Mouse (Mus musculus) erythroblast, embryonic 14.5 days (primary cell): ENCODE measurements at regions not wholly inside any gene's neighbourhood (a gene's known extent, or its start where the extent isn't known, plus 50 kb on each side); places are given as distances from the start of the nearest gene placed in this dataset.
"Not testable (repeated sequence)": the region's sequence is repeated elsewhere in the genome, so short reads cannot be mapped to it uniquely, and the experiment has no call there.

Experiments
- H3K27me3 ChIP-seq: 2 replicates; pipeline ENCODE4 v1.6.1; 2012; ENCODE audit warnings: inconsistent platforms; ENCODE audit not compliant: control insufficient read depth
- H3K36me3 ChIP-seq: 2 replicates; pipeline ENCODE4 v1.6.1; 2012; ENCODE audit warnings: mild to moderate bottlenecking, inconsistent platforms; ENCODE audit not compliant: control insufficient read depth
- H3K4me1 ChIP-seq: 2 replicates; pipeline ENCODE4 v1.6.1; 2012; ENCODE audit warnings: inconsistent platforms; ENCODE audit not compliant: control insufficient read depth
- H3K4me3 ChIP-seq: replicated peaks from 2 replicates; pipeline ENCODE3; 2012; ENCODE audit warnings: moderate library complexity, mild to moderate bottlenecking, inconsistent platforms
- H3K9me3 ChIP-seq: 2 replicates; pipeline ENCODE4 v1.6.1; 2012; ENCODE audit warnings: low read length, inconsistent platforms, mixed read lengths; ENCODE audit not compliant: control insufficient read depth
- GATA1 ChIP-seq: IDR thresholded peaks from 2 replicates; pipeline ENCODE4 v1.6.1; 2012; ENCODE audit warnings: low read length, inconsistent platforms, mixed read lengths
- TAL1 ChIP-seq: IDR thresholded peaks from 3 replicates; pipeline ENCODE4 v1.6.1; 2012; ENCODE audit warnings: low read length, inconsistent platforms, mixed read lengths

GRCm38 (mm10) chr10:117567379-117568137, 61.7 kb upstream of the Cpm start:
- TF ChIP-seq TAL1 (no peak), GATA1 (no peak)

GRCm38 (mm10) chr10:117566648-117567378, 62.5 kb upstream of the Cpm start:
- H3K4me1 ChIP-seq = no peaks in the 10 kb centered on the region
- H3K27me3 ChIP-seq = peaks cover 11% of the 10 kb centered on the region
- no peaks in the 10 kb centered on the region for H3K36me3 ChIP-seq
- peaks cover 10% of the 10 kb centered on the region for H3K9me3 ChIP-seq
- no peak overlapping the region for H3K4me3 ChIP-seq
- TF ChIP-seq GATA1 (no peak), TAL1 (no peak)

More at GRCm38 (mm10) chr10:117567379-117568137, 61.7 kb upstream of the Cpm start:
- no peaks in the 10 kb centered on the region for H3K4me1 ChIP-seq
- peaks cover 10% of the 10 kb centered on the region for H3K9me3 ChIP-seq
- peaks cover 18% of the 10 kb centered on the region for H3K27me3 ChIP-seq
- H3K36me3 ChIP-seq = no peaks in the 10 kb centered on the region
- no peak overlapping the region for H3K4me3 ChIP-seq

GRCm38 (mm10) chr10:117566204-117566603, 63.1 kb upstream of the Cpm start:
- H3K27me3 ChIP-seq = peaks cover 6% of the 10 kb centered on the region
- H3K9me3 ChIP-seq = peaks cover 10% of the 10 kb centered on the region
- no peaks in the 10 kb centered on the region for H3K4me1 ChIP-seq
- H3K36me3 ChIP-seq = no peaks in the 10 kb centered on the region
- no peak overlapping the region for H3K4me3 ChIP-seq
- TF ChIP-seq GATA1 (no peak), TAL1 (no peak)

- Histone ChIP-seq H3K27me3 (peaks cover 2% of the 10 kb centered on the region; the same call in 1 of the 2 replicates), H3K9me3 (peaks cover 10% of the 10 kb centered on the region), H3K4me3 (no peak overlapping the region), H3K36me3 (no peaks in the 10 kb centered on the region), H3K4me1 (no peaks in the 10 kb centered on the region)
- no peak for TF ChIP-seq GATA1
- TF ChIP-seq TAL1 = no peak
These were observed 63.7 kb upstream of the Cpm start for GRCm38 (mm10) chr10:117565529-117566086.

GRCm38 (mm10) chr10:117565110-117565509, 64.2 kb upstream of the Cpm start:
- Histone ChIP-seq H3K4me3 (no peak overlapping the region), H3K9me3 (peaks cover 10% of the 10 kb centered on the region), H3K27me3 (no peaks in the 10 kb centered on the region; the same call in 1 of the 2 replicates), H3K4me1 (no peaks in the 10 kb centered on the region), H3K36me3 (no peaks in the 10 kb centered on the region)
- TF ChIP-seq TAL1 = no peak
- no peak for TF ChIP-seq GATA1

- H3K4me3 ChIP-seq = no peak overlapping the region
- H3K9me3 ChIP-seq = peaks cover 10% of the 10 kb centered on the region
- no peaks in the 10 kb centered on the region; the same call in 1 of the 2 replicates for H3K27me3 ChIP-seq
- TF ChIP-seq GATA1 = no peak
- no peak for TF ChIP-seq TAL1
- no peaks in the 10 kb centered on the region for H3K36me3 ChIP-seq
- H3K4me1 ChIP-seq = no peaks in the 10 kb centered on the region
These were observed 64.9 kb upstream of the Cpm start for GRCm38 (mm10) chr10:117564118-117565040.

- Histone ChIP-seq H3K36me3 (no peaks in the 10 kb centered on the region), H3K4me1 (no peaks in the 10 kb centered on the region), H3K4me3 (no peak overlapping the region), H3K9me3 (peaks cover 10% of the 10 kb centered on the region), H3K27me3 (no peaks in the 10 kb centered on the region)
- TF ChIP-seq GATA1 (no peak), TAL1 (no peak)
These were observed 65.7 kb upstream of the Cpm start for GRCm38 (mm10) chr10:117563429-117564117.

- not testable (repeated sequence) for H3K9me3 ChIP-seq, H3K4me1 ChIP-seq, H3K4me3 ChIP-seq, H3K36me3 ChIP-seq, H3K27me3 ChIP-seq
These were observed 66.5 kb upstream of the Cpm start for GRCm38 (mm10) chr10:117562850-117563248.
